Mouse (Mus musculus): ENCODE data around the gene Sbf2. TPM values are rescaled to one million over a fixed set of nuclear protein-coding genes. Genes with fewer than 3 reads are reported as not detected.
A peak's percentile ranks its signal among the peaks of the same experiment; 100 is the strongest.

The Sbf2 gene
- total and polyA plus RNA-seq, 3 experiments: 1.3 to 4.4 TPM; not detected in 1

GRCm38 (mm10) chr7:110585250-110585649, 29.5 kb downstream of the Sbf2 start:
- Histone ChIP-seq H3K9ac (ENCODE audit: control insufficient read depth, low read depth, low read length, poor library complexity, severe bottlenecking) (no peak overlapping the region), H3K9me3 (replicated peaks; ENCODE audit: insufficient read depth, low read length) (no peaks in the 10 kb centered on the region), H3K27ac (ENCODE audit: control insufficient read depth, low read depth, low read length) (no peak overlapping the region), H3K27me3 (ENCODE audit: control insufficient read depth in 1 of 2, insufficient read depth in 2 of 2, low read length in 2 of 2) (no peaks in the 10 kb centered on the region; a peak in 3 of 4 replicates), H3K36me3 (ENCODE audit: control insufficient read depth in 1 of 2, insufficient read depth in 2 of 2, low read length in 2 of 2) (0 out of 4 replicates have a peak, but pooled peaks cover 0 to 2% of the 10 kb centered on the region in 2 experiments), H3K4me1 (ENCODE audit: control insufficient read depth in 1 of 2, insufficient read depth in 2 of 2, low read length in 2 of 2) (peaks cover 0 to 4% of the 10 kb centered on the region in 2 experiments; a peak in 1 of 4 replicates), H3K79me2 (ENCODE audit: control insufficient read depth, insufficient read depth, low read length, poor library complexity) (no peaks in the 10 kb centered on the region), H3K4me3 (ENCODE audit: control insufficient read depth in 1 of 2, insufficient read depth in 1 of 2, low read depth in 2 of 2, low read length in 2 of 2) (no peak overlapping the region)
- TF ChIP-seq USF1 (IDR thresholded peaks at IDR 0.05; ENCODE audit: low read depth, low read length) (peak; percentile 80), GATA1 (IDR thresholded peaks at IDR 0.05; ENCODE audit: low read depth, low read length) (peak; percentile 22; the same call in 1 of the 2 replicates), NELFE (IDR thresholded peaks at IDR 0.05; ENCODE audit: low read depth, low read length) (no peak), MEF2A (IDR thresholded peaks at IDR 0.05; ENCODE audit: extremely low read depth, insufficient replicate concordance, low read depth, low read length, poor library complexity, severe bottlenecking) (peak; percentile 92; the same call in 1 of the 2 replicates), CHD2 (IDR thresholded peaks at IDR 0.05; ENCODE audit: low read length) (no peak), ETS1 (IDR thresholded peaks at IDR 0.05; ENCODE audit: low read depth, low read length) (0 out of 2 replicates have a peak, but pooled peaks have one; percentile 25), BHLHE40 (IDR thresholded peaks at IDR 0.05; ENCODE audit: borderline replicate concordance, low read depth, low read length) (0 out of 2 replicates have a peak, but pooled peaks have one; percentile 40), USF2 (IDR thresholded peaks at IDR 0.05; ENCODE audit: borderline replicate concordance in 1 of 2, insufficient read depth in 1 of 2, low read depth in 1 of 2, low read length in 2 of 2) (0 out of 4 replicates have a peak, but pooled peaks of 1 of the 2 experiments have one; percentile 23)
- DNase-seq (ENCODE audit: low read depth, low spot score): no peak

- DNase-seq (ENCODE audit: low read depth, low spot score): no peak
- TF ChIP-seq HCFC1 (IDR thresholded peaks at IDR 0.05; ENCODE audit: low read depth, low read length) (no peak), CHD1 (IDR thresholded peaks at IDR 0.05; ENCODE audit: low read depth, low read length) (no peak), NRF1 (IDR thresholded peaks at IDR 0.05; ENCODE audit: insufficient read depth, low read depth, low read length, poor library complexity, severe bottlenecking) (no peak), MYC (IDR thresholded peaks at IDR 0.05; ENCODE audit: low read depth, low read length) (no peak)
- H3K9me3 ChIP-seq (replicated peaks; ENCODE audit: insufficient read depth, low read length): no peaks in the 10 kb centered on the region
Measured at GRCm38 (mm10) chr7:110584159-110584558, 30.6 kb downstream of the Sbf2 start.

GRCm38 (mm10) chr7:110583705-110584104, 31.0 kb downstream of the Sbf2 start:
- TF ChIP-seq MYB (IDR thresholded peaks at IDR 0.05; ENCODE audit: low read depth, low read length) (no peak), MEF2A (IDR thresholded peaks at IDR 0.05; ENCODE audit: extremely low read depth, insufficient replicate concordance, low read depth, low read length, poor library complexity, severe bottlenecking) (no peak), POLR2AphosphoS2 (IDR thresholded peaks at IDR 0.05; ENCODE audit: low read length) (no peak), JUND (IDR thresholded peaks at IDR 0.05; ENCODE audit: low read depth, low read length) (no peak), NRF1 (IDR thresholded peaks at IDR 0.05; ENCODE audit: insufficient read depth, low read depth, low read length, poor library complexity, severe bottlenecking) (no peak), POLR2A (IDR thresholded peaks at IDR 0.05; ENCODE audit: control insufficient read depth in 1 of 2, insufficient read depth in 1 of 2, low read depth in 1 of 2, low read length in 2 of 2, poor library complexity in 1 of 2) (no peak), E2F4 (IDR thresholded peaks at IDR 0.05; ENCODE audit: borderline replicate concordance, low read depth, low read length) (no peak), CTCF (IDR thresholded peaks at IDR 0.05 in 2 of 3, conservative IDR thresholded peaks at IDR 0.05 in 1 of 3; ENCODE audit: control insufficient read depth in 1 of 3, insufficient read depth in 1 of 3, low read depth in 2 of 3, low read length in 3 of 3, poor library complexity in 1 of 3, severe bottlenecking in 1 of 3) (no peak), ZMIZ1 (IDR thresholded peaks at IDR 0.05; ENCODE audit: low read depth, low read length) (no peak), TBP (IDR thresholded peaks at IDR 0.05; ENCODE audit: low read depth, low read length) (no peak), POLR2AphosphoS5 (IDR thresholded peaks at IDR 0.05; ENCODE audit: borderline replicate concordance, low read depth, low read length) (no peak)
- Histone ChIP-seq H3K9ac (ENCODE audit: control insufficient read depth, low read depth, low read length, poor library complexity, severe bottlenecking) (no peak overlapping the region), H3K79me2 (ENCODE audit: control insufficient read depth, insufficient read depth, low read length, poor library complexity) (no peaks in the 10 kb centered on the region), H3K9me3 (replicated peaks; ENCODE audit: insufficient read depth, low read length) (no peaks in the 10 kb centered on the region), H3K27me3 (ENCODE audit: control insufficient read depth in 1 of 2, insufficient read depth in 2 of 2, low read length in 2 of 2) (no peaks in the 10 kb centered on the region; a peak in 3 of 4 replicates), H3K4me3 (ENCODE audit: control insufficient read depth in 1 of 2, insufficient read depth in 1 of 2, low read depth in 2 of 2, low read length in 2 of 2) (no peak overlapping the region), H3K4me1 (ENCODE audit: control insufficient read depth in 1 of 2, insufficient read depth in 2 of 2, low read length in 2 of 2) (peaks cover 0 to 4% of the 10 kb centered on the region in 2 experiments; a peak in 1 of 4 replicates), H3K36me3 (ENCODE audit: control insufficient read depth in 1 of 2, insufficient read depth in 2 of 2, low read length in 2 of 2) (0 out of 4 replicates have a peak, but pooled peaks cover 0 to 2% of the 10 kb centered on the region in 2 experiments), H3K27ac (ENCODE audit: control insufficient read depth, low read depth, low read length) (no peak overlapping the region)
- DNase-seq (ENCODE audit: low read depth, low spot score): no peak

More at GRCm38 (mm10) chr7:110584159-110584558, 30.6 kb downstream of the Sbf2 start:
- no peaks in the 10 kb centered on the region; a peak in 3 of 4 replicates for H3K27me3 ChIP-seq (ENCODE audit: control insufficient read depth in 1 of 2, insufficient read depth in 2 of 2, low read length in 2 of 2)
- no peak overlapping the region for H3K27ac ChIP-seq (ENCODE audit: control insufficient read depth, low read depth, low read length)
- no peak overlapping the region for H3K9ac ChIP-seq (ENCODE audit: control insufficient read depth, low read depth, low read length, poor library complexity, severe bottlenecking)
- H3K4me3 ChIP-seq (ENCODE audit: control insufficient read depth in 1 of 2, insufficient read depth in 1 of 2, low read depth in 2 of 2, low read length in 2 of 2): no peak overlapping the region
- H3K79me2 ChIP-seq (ENCODE audit: control insufficient read depth, insufficient read depth, low read length, poor library complexity): no peaks in the 10 kb centered on the region
- H3K4me1 ChIP-seq (ENCODE audit: control insufficient read depth in 1 of 2, insufficient read depth in 2 of 2, low read length in 2 of 2): peaks cover 0 to 4% of the 10 kb centered on the region in 2 experiments; a peak in 1 of 4 replicates
- 0 out of 4 replicates have a peak, but pooled peaks cover 0 to 2% of the 10 kb centered on the region in 2 experiments for H3K36me3 ChIP-seq (ENCODE audit: control insufficient read depth in 1 of 2, insufficient read depth in 2 of 2, low read length in 2 of 2)
